Mouse (Mus musculus): ENCODE measurements around the gene Piezo1. TPM values are rescaled to one million over a fixed set of nuclear protein-coding genes. Genes with fewer than 3 reads are reported as not detected.
A peak's percentile ranks its signal among the peaks of the same experiment; 100 is the strongest.

Piezo1 gene
- polyA plus RNA-seq, 1 experiment from 2014 or later, result 15.6 TPM

- Histone ChIP-seq H3K36me3 (ENCODE audit: control insufficient read depth, insufficient read depth, low read length) (peaks cover 35% of the 10 kb centered on the region), H3K4me3 (ENCODE audit: low read depth, low read length) (peak overlapping the region; percentile 91), H3K27ac (ENCODE audit: low read length) (peak overlapping the region; percentile 91), H3K9me3 (ENCODE audit: control insufficient read depth, low read depth, low read length) (no peaks in the 10 kb centered on the region), H3K9ac (replicated peaks; ENCODE audit: low read depth, low read length) (peak overlapping the region; percentile 94), H3K27me3 (ENCODE audit: control insufficient read depth, insufficient read depth, low read length) (no peaks in the 10 kb centered on the region), H3K4me1 (ENCODE audit: control insufficient read depth, insufficient read depth, low read length) (peaks cover 19% of the 10 kb centered on the region), H3K4me2 (replicated peaks; ENCODE audit: low read depth, low read length) (peak overlapping the region; percentile 78)
- ATAC-seq (ENCODE audit: insufficient number of reproducible peaks, insufficient read depth, low FRiP score, low read depth), result peak; percentile 50; the same call in 1 of the 2 replicates
- WGBS, result under 1% methylated on average over 34 of the region's 34 CpGs
Observed at GRCm38 (mm10) chr8:122568109-122568504, 17.0 kb upstream of the Piezo1 start.

- Histone ChIP-seq H3K4me1 (ENCODE audit: control insufficient read depth, insufficient read depth, low read length) (peaks cover 19% of the 10 kb centered on the region), H3K4me2 (replicated peaks; ENCODE audit: low read depth, low read length) (peak within 1 kb of the TSS; percentile 93), H3K9me3 (ENCODE audit: control insufficient read depth, low read depth, low read length) (no peaks in the 10 kb centered on the region), H3K36me3 (ENCODE audit: control insufficient read depth, insufficient read depth, low read length) (peaks cover 30% of the 10 kb centered on the region), H3K9ac (replicated peaks; ENCODE audit: low read depth, low read length) (peak within 1 kb of the TSS; percentile 94), H3K4me3 (ENCODE audit: low read depth, low read length) (peak within 1 kb of the TSS; percentile 91), H3K27me3 (ENCODE audit: control insufficient read depth, insufficient read depth, low read length) (no peaks in the 10 kb centered on the region), H3K27ac (ENCODE audit: low read length) (peak within 1 kb of the TSS; percentile 96)
- peak; percentile 97 for ATAC-seq (ENCODE audit: insufficient number of reproducible peaks, insufficient read depth, low FRiP score, low read depth)
- WGBS, result under 1% methylated on average over 62 of the region's 62 CpGs
Observed at GRCm38 (mm10) chr8:122567361-122568108, 16.4 kb upstream of the Piezo1 start, which contains the start of gene Cdt1. Gene Cdt1, plus strand, starts transcription at chr8:122568015.

GRCm38 (mm10) chr8:122566766-122567165 is 15.6 kb upstream of the Piezo1 start:
- H3K27ac ChIP-seq (ENCODE audit: low read length), result peak overlapping the region; percentile 96
- peaks cover 19% of the 10 kb centered on the region for H3K4me1 ChIP-seq (ENCODE audit: control insufficient read depth, insufficient read depth, low read length)
- H3K4me2 ChIP-seq (replicated peaks; ENCODE audit: low read depth, low read length), result peak overlapping the region; percentile 93
- peak overlapping the region; percentile 91 for H3K4me3 ChIP-seq (ENCODE audit: low read depth, low read length)
- H3K27me3 ChIP-seq (ENCODE audit: control insufficient read depth, insufficient read depth, low read length), result no peaks in the 10 kb centered on the region
- no peaks in the 10 kb centered on the region for H3K9me3 ChIP-seq (ENCODE audit: control insufficient read depth, low read depth, low read length)
- WGBS, result 32% methylated on average over 6 of the region's 6 CpGs
- H3K36me3 ChIP-seq (ENCODE audit: control insufficient read depth, insufficient read depth, low read length), result peaks cover 22% of the 10 kb centered on the region
- peak overlapping the region; percentile 94 for H3K9ac ChIP-seq (replicated peaks; ENCODE audit: low read depth, low read length)
- ATAC-seq (ENCODE audit: insufficient number of reproducible peaks, insufficient read depth, low FRiP score, low read depth), result no peak

DNA sequence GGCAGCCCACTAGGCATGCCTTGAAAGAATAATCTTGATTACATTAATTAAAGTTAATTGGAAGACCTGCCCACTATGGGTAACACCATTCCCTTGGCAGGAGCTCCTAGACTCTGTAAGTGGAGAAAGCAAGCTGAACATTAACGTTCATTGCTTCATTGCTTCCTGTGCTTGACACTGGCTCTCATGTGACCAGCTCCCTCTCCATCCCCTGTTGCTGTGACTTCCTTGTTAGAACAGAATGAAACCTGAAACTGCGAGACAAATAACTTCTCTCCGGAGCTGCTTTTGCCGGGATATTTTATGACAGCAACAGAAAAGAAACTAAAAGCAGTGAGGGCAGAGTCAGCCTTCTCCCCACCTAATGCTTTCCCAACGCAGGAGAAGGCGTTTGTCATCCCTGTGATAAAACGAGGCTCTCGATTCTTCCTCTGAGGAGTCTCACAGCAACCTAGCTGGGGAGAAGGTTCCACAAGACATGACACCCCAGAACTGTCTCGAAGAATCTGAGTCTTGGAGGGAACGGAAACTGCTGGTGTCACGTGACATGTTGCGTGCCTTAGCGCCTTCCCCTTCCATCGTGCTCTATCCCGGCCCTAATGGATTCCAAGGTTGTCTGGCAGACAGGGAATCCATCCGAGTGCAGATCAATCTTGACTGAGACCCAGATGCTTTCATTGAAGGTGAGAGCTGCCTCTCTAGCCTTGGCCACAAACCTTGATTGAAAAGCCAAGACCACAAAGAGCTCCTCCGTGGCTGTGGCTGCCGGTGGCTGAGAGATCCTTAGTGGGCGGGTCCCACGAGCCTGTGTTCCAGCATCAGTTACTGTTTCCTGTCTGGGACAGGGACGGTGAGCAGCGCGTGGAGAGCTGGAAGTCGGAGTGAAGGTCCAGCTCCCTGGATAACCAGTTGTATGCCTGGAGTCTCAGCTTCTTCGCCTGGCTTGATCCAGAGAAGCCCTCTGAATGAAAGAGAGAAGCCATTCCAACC is 13.5 kb upstream of the Piezo1 start:
- no peak overlapping the region for H3K4me2 ChIP-seq (replicated peaks; ENCODE audit: low read depth, low read length)
- ATAC-seq (ENCODE audit: insufficient number of reproducible peaks, insufficient read depth, low FRiP score, low read depth), result no peak

DNA sequence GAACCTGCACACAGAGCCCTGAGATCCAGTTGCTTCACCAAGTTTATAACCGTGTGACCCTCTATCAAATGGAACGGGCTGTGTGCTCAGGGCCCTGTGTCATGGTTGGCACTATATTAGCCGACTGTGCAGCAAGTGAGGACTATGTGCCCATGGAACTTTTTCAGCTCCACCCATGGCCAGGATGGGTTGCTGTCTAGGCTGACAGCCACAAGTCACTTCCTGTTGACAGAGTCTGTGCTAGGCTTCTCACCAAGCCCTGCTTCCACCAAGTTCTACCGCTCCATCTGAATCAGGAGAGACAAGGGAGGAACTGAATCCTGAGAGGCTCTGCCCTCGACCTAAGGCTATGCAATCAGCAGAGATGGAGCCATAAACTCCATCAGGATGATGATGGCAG is 10.1 kb upstream of the Piezo1 start:
- WGBS, result 84% methylated on average over 5 of the region's 5 CpGs
- Histone ChIP-seq H3K9me3 (ENCODE audit: control insufficient read depth, low read depth, low read length) (no peaks in the 10 kb centered on the region), H3K4me2 (replicated peaks; ENCODE audit: low read depth, low read length) (no peak overlapping the region), H3K4me1 (ENCODE audit: control insufficient read depth, insufficient read depth, low read length) (peaks cover 4% of the 10 kb centered on the region; the same call in 1 of the 2 replicates), H3K36me3 (ENCODE audit: control insufficient read depth, insufficient read depth, low read length) (no peaks in the 10 kb centered on the region), H3K9ac (replicated peaks; ENCODE audit: low read depth, low read length) (no peak overlapping the region), H3K4me3 (ENCODE audit: low read depth, low read length) (no peak overlapping the region), H3K27me3 (ENCODE audit: control insufficient read depth, insufficient read depth, low read length) (no peaks in the 10 kb centered on the region), H3K27ac (ENCODE audit: low read length) (no peak overlapping the region)
- ATAC-seq (ENCODE audit: insufficient number of reproducible peaks, insufficient read depth, low FRiP score, low read depth), result no peak

More for the DNA sequence above, 13.5 kb upstream of the Piezo1 start:
- WGBS, result 77% methylated on average over 25 of the region's 25 CpGs
- Histone ChIP-seq H3K4me3 (ENCODE audit: low read depth, low read length) (no peak overlapping the region), H3K9me3 (ENCODE audit: control insufficient read depth, low read depth, low read length) (no peaks in the 10 kb centered on the region), H3K9ac (replicated peaks; ENCODE audit: low read depth, low read length) (no peak overlapping the region), H3K27me3 (ENCODE audit: control insufficient read depth, insufficient read depth, low read length) (no peaks in the 10 kb centered on the region), H3K4me1 (ENCODE audit: control insufficient read depth, insufficient read depth, low read length) (peaks cover 19% of the 10 kb centered on the region), H3K36me3 (ENCODE audit: control insufficient read depth, insufficient read depth, low read length) (peaks cover under 1% of the 10 kb centered on the region; the same call in 1 of the 2 replicates), H3K27ac (ENCODE audit: low read length) (no peak overlapping the region)

GRCm38 (mm10) chr8:122558671-122559349 is 7.7 kb upstream of the Piezo1 start:
- Histone ChIP-seq H3K4me2 (replicated peaks; ENCODE audit: low read depth, low read length) (no peak overlapping the region), H3K9ac (replicated peaks; ENCODE audit: low read depth, low read length) (no peak overlapping the region), H3K36me3 (ENCODE audit: control insufficient read depth, insufficient read depth, low read length) (no peaks in the 10 kb centered on the region), H3K4me3 (ENCODE audit: low read depth, low read length) (no peak overlapping the region), H3K27ac (ENCODE audit: low read length) (no peak overlapping the region), H3K27me3 (ENCODE audit: control insufficient read depth, insufficient read depth, low read length) (no peaks in the 10 kb centered on the region), H3K9me3 (ENCODE audit: control insufficient read depth, low read depth, low read length) (no peaks in the 10 kb centered on the region), H3K4me1 (ENCODE audit: control insufficient read depth, insufficient read depth, low read length) (peaks cover 5% of the 10 kb centered on the region; the same call in 1 of the 2 replicates)
- ATAC-seq (ENCODE audit: insufficient number of reproducible peaks, insufficient read depth, low FRiP score, low read depth), result no peak
- 10% methylated on average over 12 of the region's 12 CpGs for WGBS

DNA sequence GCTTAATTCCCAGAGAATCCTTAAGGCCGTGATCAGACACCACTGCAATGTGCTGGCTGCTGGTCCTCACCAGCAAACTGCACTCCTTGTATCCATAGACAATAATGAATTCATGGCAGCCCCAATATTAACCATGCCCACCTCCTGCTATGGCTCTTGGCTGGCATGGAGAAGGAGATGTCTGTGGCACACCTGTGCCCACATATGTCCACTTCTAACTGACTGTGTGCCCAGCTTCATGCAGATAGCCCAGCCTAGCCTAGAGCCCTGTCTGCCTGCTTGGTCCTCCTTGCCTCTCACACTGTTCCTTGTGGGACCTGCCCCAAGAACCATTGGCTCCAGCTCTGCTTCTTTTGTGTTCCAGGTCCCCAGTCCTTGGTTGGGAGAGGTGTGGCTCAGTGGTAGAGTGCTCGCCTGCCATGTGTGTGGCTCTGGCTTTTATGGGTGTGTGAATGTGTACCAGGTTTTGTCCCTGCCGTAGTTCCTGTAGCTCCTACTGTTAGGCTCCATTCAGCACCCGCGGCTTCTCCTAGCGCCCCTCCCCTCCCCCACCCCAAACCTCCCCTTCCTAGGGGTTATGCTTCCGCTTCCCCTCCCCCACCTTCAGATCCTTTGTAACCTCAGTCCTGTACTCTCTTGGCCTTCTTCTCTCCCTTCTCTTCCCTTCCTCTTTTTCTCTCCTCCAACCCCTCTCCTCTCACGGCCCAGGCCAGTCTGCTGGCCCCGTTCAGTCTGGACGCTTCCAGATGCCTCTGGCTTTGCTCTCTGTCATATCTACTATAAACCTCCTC is 6.3 kb upstream of the Piezo1 start:
- H3K27me3 ChIP-seq (ENCODE audit: control insufficient read depth, insufficient read depth, low read length), result no peaks in the 10 kb centered on the region
- H3K4me3 ChIP-seq (ENCODE audit: low read depth, low read length), result no peak overlapping the region
- WGBS, result 42% methylated on average over 10 of the region's 10 CpGs
- peak overlapping the region; percentile 16; the same call in 1 of the 2 replicates for H3K27ac ChIP-seq (ENCODE audit: low read length)
- ATAC-seq (ENCODE audit: insufficient number of reproducible peaks, insufficient read depth, low FRiP score, low read depth), result no peak
- H3K9ac ChIP-seq (replicated peaks; ENCODE audit: low read depth, low read length), result no peak overlapping the region
- no peaks in the 10 kb centered on the region for H3K9me3 ChIP-seq (ENCODE audit: control insufficient read depth, low read depth, low read length)
- H3K4me2 ChIP-seq (replicated peaks; ENCODE audit: low read depth, low read length), result no peak overlapping the region
- no peaks in the 10 kb centered on the region for H3K36me3 ChIP-seq (ENCODE audit: control insufficient read depth, insufficient read depth, low read length)
- peaks cover 5% of the 10 kb centered on the region; the same call in 1 of the 2 replicates for H3K4me1 ChIP-seq (ENCODE audit: control insufficient read depth, insufficient read depth, low read length)

Measured in stomach, embryonic 14.5 days (tissue).